Mouse (Mus musculus): ENCODE measurements around the gene Tbc1d9b. TPM values are rescaled to one million over a fixed set of nuclear protein-coding genes. Genes with fewer than 3 reads are reported as not detected.

Gene Tbc1d9b
- total RNA-seq (2023; ENCODE audit: inconsistent age), result 50.0 to 67.9 TPM (median 53.9 TPM) in 4 replicates

DNA sequence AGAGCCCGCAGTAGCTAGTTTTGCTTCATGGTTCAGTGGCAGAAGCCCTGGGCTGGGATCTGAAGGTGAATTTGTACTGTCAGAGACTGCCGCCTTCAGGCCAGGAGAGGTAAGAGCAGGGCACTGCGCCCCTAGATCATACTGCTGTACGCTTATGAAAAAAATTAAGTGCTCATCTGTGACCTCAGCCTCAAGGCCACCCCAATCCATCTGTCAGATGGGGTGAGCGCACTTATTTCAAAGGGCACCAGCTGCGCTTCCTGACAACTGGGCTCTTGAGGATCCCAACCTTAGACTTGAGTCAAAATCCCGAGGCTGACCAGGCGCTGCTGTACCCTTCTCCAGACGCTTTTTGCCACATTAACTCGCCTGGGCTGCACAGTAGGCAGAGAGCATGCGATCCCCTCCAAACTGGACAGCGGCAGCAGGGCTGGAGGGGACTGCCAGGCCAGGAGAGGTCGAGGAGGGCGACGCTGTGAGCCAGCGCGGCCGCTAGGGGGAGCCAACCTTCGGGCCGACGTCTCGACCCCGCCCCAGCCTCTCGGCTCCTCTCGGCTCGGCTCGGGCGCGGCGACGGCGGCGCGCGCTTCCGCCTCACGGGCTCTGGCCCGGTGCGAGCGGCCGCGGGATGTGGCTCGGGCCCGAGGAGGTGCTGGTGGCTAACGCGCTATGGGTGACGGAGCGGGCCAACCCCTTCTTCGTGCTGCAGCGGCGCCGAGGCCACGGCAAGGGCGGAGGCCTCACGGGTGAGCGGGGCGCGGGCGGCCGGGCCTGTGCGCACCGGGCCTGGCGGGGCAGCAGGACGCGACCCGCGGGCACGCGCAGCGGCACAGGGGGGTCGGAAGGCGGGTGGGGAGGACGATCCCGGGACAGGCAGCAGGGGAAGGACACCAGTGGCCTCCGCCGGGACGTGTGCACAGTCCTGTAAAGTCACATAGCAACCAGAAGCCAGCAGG, at the start of gene Tbc1d9b:
Gene Tbc1d9b (plus strand): TSS at position 586 of the 956 bp plus-strand sequence.

GRCm38 (mm10) chr11:50174111-50174729, 43.0 kb downstream of the Tbc1d9b start, which contains the start of gene Mrnip:
TSS of gene Mrnip (plus strand) at chr11:50174444.

DNA sequence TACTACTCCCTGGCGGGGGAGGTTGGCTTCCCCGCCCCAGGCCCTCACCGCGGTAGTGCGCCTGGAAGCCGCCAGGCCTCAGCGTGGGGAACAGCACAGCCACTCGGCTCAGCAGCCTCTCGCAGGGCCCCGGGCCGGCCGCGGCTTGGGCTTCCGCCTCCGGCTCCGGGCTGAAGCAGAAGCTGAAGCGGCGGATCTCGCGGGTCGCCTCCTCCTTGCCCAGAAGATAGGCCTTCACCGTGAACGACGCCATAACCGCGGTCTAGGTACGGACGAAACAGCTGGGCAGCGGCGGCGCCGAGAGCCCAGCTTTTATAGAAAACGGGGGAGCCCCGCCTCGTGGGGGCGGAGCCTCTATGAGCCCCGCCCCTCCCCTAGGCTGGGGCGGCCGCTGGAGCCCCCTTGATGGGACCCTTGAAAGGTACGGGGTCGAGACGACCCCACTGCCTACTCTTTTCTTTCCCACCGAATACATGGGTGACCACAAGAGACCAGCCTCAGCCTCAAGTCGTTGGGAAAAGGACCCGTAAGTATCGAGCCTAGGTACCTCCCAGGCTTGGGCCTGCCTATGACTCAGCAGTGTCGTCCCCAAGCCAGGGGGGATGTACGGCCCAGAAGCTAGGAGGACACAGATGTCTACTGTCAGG, 79.4 kb downstream of the Tbc1d9b start, which contains the start of the genes Sqstm1 and Mgat4b:
Gene Sqstm1 (minus strand): TSS at position 323 of the 647 bp plus-strand sequence.
Gene Mgat4b (plus strand): TSS at position 386 of the 647 bp plus-strand sequence.

Other genes starting within 250 kb of the Tbc1d9b start
- 0.24 TPM in 1 of 4 replicates, not detected in the others for gene Rasgef1c, start 229.6 kb upstream of the Tbc1d9b start, total RNA-seq (2023; ENCODE audit: inconsistent age)
- 91.4 to 98.7 TPM (median 95.5 TPM) in 4 replicates for gene Rnf130, start 106.0 kb upstream of the Tbc1d9b start, total RNA-seq (2023; ENCODE audit: inconsistent age)
- 3.2 to 6.0 TPM (median 4.4 TPM) in 4 replicates for gene Mrnip, start 43.0 kb downstream of the Tbc1d9b start, total RNA-seq (2023; ENCODE audit: inconsistent age)
- gene Sqstm1, start 79.4 kb downstream of the Tbc1d9b start, total RNA-seq (2023; ENCODE audit: inconsistent age), result 529 to 593 TPM (median 569 TPM) in 4 replicates
- gene Mgat4b, start 79.5 kb downstream of the Tbc1d9b start, total RNA-seq (2023; ENCODE audit: inconsistent age), result 4.1 to 7.3 TPM (median 5.8 TPM) in 4 replicates
- gene Ltc4s, start 107.2 kb downstream of the Tbc1d9b start, total RNA-seq (2023; ENCODE audit: inconsistent age), result 0.96 to 2.0 TPM (median 1.1 TPM) in 3 of 4 replicates, not detected in the other
- 40.2 to 47.6 TPM (median 42.7 TPM) in 4 replicates for gene Maml1, start 160.9 kb downstream of the Tbc1d9b start, total RNA-seq (2023; ENCODE audit: inconsistent age)
- gene Canx, start 194.3 kb downstream of the Tbc1d9b start, total RNA-seq (2023; ENCODE audit: inconsistent age), result 225 to 243 TPM (median 228 TPM) in 4 replicates
- not detected in 4 replicates for gene Cby3, start 223.1 kb downstream of the Tbc1d9b start, total RNA-seq (2023; ENCODE audit: inconsistent age)
- gene Hnrnph1, start 245.6 kb downstream of the Tbc1d9b start, total RNA-seq (2023; ENCODE audit: inconsistent age), result 1,020 to 1,148 TPM (median 1,086 TPM) in 4 replicates

Measured in B cell, adult (primary cell).